Mouse (Mus musculus): Measurements from ENCODE around the gene Kiss1.

- no peak for TF ChIP-seq CTCF (IDR thresholded peaks at IDR 0.05; ENCODE audit: low read depth)
- no peak for TF ChIP-seq EP300 (IDR thresholded peaks at IDR 0.05; ENCODE audit: low read depth)
Observed at GRCm38 (mm10) chr1:133316577-133316976, 5.1 kb upstream of the Kiss1 start.
